Mouse (Mus musculus) spleen, postnatal 14 days (tissue): ENCODE measurements around the gene AL607142.1.

Source experiments
- DNase-seq, 2 experiments: peaks; one replicate each; pipeline ENCODE4 v3.0.0; 2021 to 2022; ENCODE audit warnings: low spot score in 2 of 2

Gene AL607142.1

DNA sequence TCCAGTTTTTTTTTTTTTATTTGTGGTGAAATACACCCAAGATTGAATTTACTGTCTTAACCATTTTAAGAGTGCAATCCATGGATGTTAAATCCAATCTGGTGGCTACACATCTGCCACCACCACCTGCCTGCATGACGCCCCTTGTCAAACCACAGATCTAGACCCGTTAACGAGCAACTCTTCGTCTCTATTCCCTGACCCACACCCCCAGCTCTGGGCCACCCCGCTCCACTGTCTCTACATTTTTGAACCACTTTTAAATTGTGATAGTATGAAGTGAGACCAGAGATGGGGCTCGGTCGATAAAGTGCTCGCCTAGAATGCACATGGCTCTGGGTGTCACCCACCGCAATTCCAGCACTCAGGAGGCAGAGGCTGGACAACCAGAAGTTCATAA, 8.3 kb upstream of the AL607142.1 start:
- DNase-seq: no peak

DNA sequence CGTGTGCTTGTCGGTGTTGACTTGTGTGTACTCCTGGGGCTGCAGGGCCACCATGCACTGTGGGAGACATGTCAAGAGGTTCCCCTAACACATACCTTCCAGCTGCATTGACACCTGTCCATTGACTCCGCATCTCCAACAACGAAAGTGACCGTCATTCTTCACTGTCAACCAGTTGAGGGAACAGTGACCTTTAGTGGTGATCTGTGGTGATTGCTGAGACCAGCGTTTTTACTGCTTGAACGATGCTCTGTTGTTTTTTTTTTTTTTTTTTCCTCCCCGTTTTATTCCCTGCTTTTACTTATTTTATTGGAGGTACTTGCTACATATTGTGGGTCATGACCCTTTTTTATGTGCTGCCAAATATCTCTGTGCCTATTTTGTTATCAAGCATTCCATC, 7.3 kb upstream of the AL607142.1 start:
- no peak for DNase-seq

DNA sequence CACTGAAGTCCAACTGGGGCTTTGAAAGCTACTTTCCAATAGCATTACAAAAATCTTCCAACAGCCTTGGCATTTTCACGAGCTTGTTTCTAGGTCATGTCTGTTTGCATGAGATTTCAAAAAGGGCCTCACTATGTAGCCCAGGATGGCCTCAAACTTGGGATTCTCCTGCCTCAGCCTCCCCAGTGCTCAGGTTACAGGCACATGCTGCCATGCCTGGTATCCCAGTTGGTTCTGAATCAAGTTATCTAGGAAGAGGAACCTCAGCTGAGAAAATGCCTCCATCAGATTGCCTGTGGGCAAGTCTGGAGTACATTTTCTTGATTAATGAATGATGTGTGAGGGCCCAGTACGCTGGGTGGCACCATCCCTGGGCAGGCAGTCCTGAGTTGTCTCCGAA, 6.6 kb upstream of the AL607142.1 start:
- no peak for DNase-seq

DNA sequence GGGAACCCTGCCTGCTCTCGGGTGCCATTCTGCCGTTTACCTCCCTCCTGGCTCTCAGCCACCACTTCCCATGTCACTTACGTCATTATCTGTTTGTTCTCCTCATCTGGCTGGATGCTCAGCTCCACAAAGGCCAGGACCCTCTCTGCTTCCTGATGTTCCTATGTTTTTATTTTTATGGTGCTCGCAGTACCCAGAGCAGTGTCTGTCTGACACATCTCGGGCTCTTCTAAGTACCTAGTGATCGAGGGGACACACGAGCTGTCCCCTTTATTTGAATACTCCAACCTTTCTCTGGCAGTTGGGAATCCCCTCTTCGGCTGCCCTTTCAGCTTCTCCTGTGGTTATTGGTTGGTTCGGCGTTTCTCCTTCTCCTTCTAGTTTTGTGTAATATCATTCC, 6.0 kb upstream of the AL607142.1 start:
- no peak for DNase-seq

DNA sequence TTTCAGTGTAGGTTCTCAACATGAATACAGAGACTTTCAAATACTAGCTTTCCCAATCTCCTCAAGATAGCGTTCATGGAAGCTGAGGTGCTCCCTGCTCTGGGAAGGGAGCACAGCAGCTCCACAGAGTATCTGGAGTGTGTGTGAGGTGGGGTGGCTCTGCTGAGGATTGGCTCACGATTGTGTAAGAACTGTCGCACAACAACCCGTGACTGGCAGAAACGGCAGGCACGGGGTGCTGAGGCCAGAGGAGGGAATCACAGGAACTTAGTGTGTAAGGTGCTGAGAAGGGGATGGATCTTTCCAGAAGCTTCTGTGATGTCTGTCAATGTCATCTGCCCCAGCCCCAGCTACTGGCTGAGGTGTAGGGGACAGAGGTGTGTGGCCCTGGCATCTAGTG, 3.1 kb upstream of the AL607142.1 start:
- DNase-seq: no peak

DNA sequence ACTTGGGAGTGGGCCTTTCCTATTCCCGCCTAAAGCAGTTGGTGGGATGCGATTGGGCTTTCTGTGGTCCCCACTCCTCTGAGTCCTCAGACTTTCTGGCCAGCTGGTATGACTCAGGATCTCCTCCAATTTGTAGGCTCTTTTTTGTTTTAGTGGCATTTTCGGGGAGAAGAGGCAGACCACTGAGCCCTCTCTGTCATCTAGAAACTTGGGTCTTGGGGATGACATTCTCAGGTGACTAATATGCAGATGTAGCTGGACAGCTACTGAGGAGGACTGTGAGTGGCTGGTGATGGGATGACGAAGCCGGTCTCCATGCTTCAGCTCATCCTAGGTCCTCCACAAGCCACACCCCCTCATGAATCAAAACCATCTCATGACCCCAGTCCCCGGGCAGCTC, 2.6 kb upstream of the AL607142.1 start:
- no peak for DNase-seq

DNA sequence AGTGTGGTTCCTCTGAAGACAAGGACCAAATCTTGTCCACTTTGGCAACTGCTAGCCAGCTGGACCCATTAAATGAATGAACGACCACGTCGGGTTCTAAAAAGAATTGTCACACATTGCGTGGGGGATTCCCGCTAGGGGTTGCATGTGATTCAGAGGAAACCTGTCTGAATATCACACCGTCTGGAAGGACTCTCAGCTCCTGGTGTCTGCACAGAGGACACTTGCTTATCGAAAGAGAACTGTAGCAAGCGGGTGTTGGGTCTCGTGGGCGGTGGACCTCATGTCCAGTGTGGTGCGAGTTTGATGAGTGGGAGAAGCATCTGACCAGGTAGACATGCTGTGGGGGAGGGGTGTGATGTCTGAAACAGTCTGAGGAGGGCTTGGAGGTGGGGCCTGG, 2.0 kb upstream of the AL607142.1 start:
- DNase-seq: no peak

DNA sequence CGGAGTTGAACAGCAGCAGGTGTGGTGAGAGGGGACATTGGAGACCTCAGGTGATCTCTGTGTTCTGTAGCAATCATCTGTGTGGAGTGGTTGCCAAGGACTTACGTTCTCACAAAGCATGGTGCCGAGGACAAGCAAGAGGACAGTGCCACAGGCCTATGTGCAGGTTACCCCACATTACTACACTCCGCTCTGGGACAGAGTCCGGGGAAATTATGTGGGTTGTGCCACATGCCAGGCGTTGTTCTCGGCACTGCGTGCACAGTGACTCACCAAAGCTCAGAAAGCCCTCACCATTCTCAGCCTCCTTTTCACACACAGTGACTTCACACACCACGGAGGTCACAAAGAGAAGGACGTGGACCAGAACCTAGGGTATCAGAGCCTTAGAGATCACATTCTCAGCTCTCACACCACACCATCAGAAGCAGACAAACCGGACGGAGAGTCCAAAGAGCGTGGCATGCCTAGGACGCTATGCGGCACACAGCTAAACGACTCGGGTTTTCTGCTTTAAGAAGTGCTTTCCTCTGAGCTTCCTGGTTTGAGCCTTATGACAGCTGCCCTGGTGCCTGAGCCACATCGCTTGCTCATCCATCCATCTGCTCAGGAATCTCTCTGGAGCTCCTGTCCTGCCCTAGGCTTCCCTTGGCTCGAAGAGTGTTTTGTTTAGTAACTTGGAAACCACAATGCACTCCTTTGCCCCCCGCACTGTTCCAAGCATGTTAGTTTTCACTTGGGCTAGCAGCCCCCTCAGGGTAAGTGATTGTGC, 1.3 kb upstream of the AL607142.1 start:
- DNase-seq: no peak

DNA sequence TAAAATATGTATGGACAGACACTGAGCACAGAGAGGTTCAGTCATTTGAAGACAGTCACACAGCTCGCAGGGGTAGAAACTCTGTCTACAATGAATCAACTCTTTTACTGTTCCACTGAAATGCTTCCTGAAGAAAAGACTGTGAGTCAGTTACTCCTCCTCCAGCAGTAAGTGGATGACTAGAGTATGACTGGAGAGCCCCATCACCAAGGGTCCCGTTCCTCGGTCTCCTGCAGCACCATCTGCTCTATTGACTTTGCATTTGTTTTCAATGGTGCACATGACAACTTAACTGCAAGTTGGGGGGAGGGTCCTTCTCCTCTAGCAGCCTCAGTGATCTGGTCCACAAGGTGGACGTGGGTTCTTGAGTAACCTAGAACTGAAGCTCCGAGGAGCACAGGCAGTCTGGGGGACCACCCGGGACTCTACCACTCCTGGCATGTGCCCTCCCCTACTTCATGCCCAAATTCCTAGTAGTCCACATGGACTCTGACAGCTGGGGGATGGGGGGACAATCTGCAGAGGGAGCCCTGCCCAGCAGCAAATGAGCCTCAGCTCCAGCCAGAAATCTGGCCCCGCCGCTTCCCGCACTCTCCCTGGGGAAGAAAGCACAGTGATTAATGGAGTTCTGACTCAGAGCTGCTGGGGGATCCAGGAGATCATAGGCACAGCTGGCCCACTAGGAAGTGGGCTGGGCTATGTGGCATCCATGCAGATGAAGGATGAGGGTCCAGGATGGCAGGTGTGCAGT, 2.2 kb downstream of the AL607142.1 start:
- no peak for DNase-seq

DNA sequence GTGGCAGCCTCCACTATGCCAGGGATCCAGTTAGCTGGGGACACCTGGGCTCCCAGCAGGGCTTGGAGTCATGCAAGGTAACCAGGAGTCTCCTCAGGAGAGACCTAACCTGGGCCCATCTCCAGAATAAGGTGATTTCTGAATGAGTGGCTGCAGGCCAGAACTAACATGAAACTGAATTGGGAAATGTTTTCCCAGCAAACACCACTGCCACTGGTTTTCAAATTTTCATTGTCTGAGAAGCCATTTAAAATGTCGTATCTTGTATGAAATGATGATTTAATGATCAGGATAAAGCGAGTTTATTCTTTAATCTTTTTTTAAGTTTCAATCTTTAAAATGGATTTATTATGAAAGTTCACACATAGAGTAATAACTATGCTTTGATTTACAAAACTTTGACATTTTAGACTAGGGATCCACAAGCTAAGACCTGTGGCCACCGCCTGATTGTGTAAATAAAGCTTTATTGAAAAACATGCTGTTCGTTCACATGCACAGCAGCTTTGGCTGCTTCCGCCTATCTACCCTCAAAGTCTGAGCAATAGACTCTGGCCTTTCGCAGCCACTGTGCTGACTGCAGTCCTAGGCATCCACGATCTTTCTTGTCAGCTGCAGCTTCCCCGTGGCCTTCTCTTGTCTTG, 2.9 kb downstream of the AL607142.1 start:
- no peak for DNase-seq

DNA sequence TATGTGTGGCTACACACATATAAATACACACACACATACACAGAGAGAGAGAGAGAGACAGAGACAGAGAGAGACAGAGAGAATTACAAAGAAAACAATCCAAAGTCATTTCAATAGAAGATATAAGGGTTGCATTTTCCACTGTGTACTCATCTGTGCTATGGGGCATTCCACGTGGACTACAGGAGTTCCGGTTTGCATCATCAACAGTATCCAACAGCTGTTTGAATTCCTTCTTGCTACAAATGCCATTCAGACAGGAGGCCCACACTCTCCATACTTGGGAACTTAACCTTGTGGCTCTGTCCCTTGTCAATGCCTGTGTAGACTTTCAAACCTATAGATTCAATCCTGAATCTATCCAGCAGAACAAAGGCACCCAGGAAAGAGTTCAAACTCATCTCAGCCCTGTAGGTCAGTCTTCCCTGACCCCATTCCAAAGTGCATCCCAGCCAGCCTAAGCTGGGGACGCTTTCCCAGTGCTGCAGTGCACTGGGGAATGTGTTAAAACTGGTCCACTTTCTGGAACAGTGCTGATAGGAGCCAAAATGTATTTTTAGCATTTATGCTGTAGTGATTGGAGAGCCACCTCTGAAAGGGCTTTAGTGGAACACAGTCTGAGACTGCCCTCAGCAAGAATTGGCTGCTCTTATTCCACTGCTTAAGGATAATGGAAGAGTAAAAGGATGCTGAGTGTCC, 4.2 kb downstream of the AL607142.1 start:
- no peak for DNase-seq

DNA sequence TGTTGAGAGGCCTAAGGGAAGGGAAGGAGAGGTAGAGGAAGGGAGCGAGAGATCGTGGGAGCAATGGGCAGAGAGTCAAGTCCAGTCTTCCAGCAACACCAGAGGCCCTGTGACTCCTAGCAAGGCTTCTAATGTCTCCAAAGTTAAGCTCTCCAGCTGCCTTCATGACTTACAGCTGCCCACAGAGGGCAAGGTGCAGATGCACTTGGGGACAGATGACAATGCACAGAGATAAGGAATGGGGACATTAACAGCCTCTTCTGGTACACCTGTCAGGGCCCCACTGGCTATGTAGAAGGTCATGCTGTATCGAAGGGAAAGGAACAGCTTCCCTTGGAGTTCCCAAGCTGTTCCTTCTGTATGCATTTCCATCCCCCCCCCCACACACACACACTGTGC, 4.8 kb downstream of the AL607142.1 start:
- DNase-seq: no peak

DNA sequence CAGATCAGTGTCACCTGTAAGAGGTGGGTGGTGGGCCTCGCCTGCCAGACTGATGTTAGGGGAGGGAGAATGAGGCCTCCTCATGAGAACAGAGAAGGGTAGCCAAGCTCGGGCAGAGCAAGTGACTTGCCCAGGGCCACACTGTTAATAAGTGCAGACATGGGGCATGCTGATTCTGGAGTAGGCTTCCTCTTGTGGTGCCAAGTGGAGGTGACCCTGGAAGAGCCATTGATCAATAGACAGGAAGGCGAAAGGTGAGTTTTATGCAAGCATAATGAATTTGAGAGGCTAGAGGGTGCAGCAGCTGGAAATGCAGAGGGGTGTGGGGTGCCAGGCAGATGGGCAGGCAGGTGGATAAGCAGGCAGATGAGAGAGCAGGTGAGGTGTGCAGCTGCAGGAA, 6.6 kb downstream of the AL607142.1 start:
- DNase-seq: no peak

DNA sequence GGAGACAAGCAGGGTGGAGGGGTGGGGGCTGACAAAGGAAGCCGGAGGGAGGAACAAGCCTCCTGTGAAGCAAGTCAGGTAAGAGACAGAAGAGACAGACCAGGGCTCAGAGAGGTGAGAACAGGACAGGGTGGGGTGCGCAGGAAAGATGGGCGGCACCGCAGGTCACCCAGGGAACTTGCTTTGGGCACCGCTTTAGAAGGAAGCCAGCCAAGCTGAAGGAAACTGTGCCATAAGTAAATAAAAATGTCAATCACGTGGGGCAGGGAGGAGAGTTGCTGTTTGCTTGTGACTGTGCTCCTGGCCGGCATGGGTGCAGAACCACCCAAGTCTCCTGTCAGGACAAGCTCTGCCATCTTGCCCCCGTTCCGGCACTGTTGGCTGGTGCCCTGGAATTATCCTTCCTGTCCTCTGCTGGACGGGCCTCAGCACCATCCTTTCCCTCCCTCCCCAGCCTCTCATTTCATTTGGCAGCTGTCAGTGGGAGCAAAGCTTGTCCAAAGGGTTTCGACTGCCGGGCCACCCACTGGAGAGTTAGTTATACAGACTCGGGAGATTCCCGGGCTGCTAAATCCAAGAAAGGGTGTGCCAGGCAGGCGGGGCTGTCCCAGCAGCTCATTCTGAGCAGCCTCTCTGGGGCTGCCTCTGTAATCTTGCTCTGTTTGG, 7.2 kb downstream of the AL607142.1 start:
- DNase-seq: no peak

DNA sequence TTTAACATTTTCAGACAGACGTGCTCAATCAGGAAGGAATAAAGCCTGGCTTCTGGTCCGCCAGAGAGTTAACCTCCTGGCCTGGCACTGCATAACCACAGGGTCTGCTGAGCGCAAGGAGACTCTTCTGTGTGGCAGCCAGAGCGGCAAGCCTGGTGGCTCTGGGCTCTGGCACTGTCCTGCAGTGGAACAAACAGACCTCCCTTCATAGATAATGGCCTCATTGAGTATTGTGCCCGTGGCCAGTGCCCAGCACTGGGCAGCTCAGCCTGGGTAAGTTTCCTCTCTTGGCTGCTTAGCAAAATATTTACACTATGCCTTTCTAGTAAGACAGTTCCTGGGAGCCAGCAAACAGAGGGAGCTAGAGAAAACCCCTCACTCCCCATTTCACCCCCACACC, 9.3 kb downstream of the AL607142.1 start:
- DNase-seq: no peak

DNA sequence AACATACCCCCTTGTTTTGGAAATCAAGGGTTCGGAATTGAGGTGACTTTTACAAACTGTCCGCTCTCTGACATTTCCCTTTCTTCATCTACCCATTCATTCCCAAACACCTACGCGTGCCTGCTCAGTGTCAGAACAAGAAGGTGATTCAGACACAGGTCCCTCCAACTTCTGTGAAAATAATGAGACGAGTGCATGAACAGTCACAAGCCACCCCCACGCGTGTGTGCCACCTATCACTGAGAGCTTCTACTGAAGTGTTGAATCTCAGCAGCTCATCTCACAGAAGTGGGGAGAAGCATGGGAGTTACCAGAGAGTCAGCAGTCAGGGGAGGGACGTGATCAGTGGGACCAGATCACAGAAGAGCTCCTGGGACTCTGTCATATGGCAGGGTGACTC, 12.5 kb downstream of the AL607142.1 start:
- DNase-seq: no peak

DNA sequence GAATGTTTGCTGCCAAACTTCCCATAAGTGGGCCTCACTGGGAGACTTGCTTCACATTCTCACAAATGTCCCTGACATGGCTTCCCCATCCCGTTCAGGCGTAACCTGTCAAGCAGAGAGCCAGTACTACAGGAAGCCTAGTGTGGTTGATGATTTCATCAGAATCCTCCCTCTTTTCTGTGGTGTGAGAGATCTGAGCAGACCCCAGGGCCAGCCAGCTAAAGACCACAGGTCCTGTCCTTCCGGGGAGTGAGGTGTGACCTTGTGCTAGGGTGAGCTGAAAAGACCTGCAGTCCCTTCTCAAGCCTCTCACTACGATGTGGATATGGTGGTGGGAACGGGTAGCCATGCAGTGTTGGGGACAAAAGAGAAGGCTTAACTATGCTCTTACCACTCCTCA, 17.7 kb downstream of the AL607142.1 start:
- no peak for DNase-seq

DNA sequence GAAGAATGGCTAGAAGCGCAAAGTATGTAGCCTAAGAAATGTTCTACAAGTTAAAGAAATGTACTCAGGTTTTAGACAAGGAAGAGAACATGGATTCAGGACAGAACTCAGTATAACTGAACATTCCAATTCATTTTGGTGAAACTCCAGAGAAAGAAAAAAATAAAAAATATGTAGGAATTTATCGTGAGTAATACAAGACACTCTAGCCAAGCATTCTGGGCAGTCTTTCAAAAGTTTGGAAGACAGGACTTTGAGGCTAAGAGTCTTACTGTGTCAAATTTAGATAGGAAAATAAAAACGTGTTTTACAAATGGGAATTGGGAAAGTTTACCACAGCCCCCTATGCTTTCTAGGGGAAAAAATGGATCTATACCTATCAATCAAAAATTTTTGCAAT, 18.9 kb downstream of the AL607142.1 start:
- no peak for DNase-seq

DNA sequence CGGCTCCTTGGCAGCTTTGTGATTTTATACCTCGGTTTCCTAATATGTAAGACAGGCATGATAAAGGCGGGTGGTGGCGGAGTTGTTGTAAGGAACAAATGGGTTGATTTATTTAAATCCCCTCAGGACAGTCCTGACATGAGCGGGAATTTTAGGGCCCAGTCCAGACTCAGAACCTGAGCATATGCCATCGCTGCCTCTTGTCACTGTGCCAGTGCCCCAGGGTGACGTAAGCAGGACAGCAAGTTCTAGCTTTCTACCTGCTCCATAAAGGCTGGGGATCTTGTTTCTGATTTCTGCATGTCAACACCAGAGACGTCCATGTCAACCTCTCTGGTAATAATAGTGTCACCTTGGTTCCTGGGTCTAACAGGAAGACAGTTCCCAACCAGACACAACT, 24.7 kb downstream of the AL607142.1 start:
- DNase-seq: no peak

DNA sequence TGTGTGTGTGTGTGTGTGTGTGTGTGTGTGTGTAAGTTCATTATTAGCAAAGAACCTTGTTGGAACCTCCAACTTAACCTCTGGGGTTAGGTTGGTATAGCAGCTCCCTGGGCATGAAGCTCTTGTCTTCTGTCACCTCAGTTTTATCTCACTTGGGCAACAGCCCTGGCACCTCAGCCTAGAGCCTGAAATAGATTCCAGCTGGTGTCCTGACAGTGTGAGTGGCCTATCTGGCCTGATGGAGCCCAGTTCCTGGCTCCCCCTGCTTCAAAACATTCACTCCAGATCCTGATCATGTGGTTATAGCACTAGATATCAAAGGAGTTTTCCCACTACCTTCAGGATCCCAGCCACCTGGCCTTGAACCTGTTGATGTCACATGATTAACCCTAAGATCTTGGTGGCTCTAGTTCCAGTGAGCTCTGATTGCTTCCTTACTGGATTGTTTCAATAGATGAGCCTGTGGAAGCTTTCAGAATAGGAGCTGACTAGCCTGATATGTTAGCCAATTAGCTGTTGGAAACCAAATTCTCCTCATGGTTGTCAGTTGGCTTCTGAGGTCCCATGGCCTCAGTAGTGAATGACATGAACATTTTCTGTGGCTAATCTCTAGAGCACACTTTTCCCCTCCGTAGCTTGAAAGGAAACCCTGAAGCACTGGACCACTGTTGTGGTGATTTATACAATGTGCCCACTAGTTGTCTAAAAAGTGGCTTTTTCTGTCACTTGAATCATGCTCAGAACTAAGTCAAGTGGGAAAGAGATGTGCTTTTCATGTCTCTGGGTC, 27.4 kb downstream of the AL607142.1 start:
- DNase-seq: no peak

DNA sequence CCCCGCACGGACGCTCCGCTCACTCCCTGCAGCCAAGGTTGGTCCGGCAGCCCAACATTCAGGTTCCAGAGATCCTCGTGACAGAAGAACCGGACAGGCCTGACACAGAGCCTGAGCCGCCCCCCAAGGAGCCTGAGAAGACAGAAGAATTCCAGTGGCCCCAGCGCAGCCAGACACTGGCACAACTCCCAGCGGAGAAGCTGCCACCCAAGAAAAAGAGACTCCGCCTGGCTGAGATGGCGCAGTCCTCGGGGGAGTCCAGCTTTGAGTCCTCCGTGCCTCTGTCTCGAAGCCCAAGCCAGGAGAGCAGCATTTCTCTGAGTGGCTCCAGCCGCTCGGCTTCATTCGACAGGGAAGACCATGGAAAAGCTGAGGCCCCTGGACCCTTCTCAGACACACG, 32.1 kb downstream of the AL607142.1 start:
- DNase-seq: no peak
